In the genomic region with DNA sequence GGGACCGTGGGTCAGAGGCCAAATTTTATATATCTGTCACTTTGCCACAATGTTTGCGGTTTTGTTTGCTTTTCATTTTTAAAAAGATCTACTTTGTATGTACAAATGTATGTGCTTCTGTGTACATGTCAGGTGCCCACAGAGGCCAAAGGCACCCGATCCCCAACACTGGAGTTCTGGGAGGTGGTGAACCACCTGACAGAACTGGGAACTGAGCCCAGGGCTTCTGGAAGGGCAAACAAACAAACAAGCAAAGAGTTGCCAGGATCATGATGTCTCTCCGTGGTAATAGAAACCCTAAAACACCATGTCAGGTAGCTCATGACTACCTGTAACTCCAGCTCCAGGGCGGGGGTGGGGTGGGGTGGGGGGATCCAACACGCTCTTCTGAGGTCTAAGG, we compare ENCODE assay signal across 24 mouse cellular contexts. TPM values are rescaled to one million over a fixed set of nuclear protein-coding genes. Genes with fewer than 3 reads are reported as not detected.
DNase-seq lines count a peak whose midpoint lies in the region; ATAC-seq and TF ChIP-seq lines count a peak whose summit lies in the region.
"Had no signal": no experiment of that assay in that cellular context is flagged by ENCODE, and none has a peak within 500 bp of the region (broad histone marks: within the 10 kb centered on the region; RNA-seq: fewer than 3 reads in every experiment).

No protein-coding gene starts in this region.

- no peak overlapping the region for H3K9ac ChIP-seq in intestine, embryonic 16.5 days (ENCODE audit: low read depth, low read length)
- H3K9ac ChIP-seq in intestine, embryonic 15.5 days, result no peak overlapping the region
- no peak overlapping the region for H3K9ac ChIP-seq in lung, embryonic 16.5 days (ENCODE audit: low read length)
- H3K9ac ChIP-seq in kidney, embryonic 15.5 days, result no peak overlapping the region
- H3K9ac ChIP-seq in hindbrain, embryonic 14.5 days, result no peak overlapping the region
- no peak overlapping the region for H3K9ac ChIP-seq in hindbrain, postnatal 0 days (replicated peaks; ENCODE audit: low read length)
- H3K9ac ChIP-seq: forebrain, embryonic 15.5 days; hindbrain, embryonic 12.5 days; liver, postnatal 0 days had no signal

- H3K27ac ChIP-seq in intestine, embryonic 16.5 days (ENCODE audit: low read length), result peak overlapping the region; percentile 39; the same call in 1 of the 2 replicates
- no peak overlapping the region for H3K27ac ChIP-seq in intestine, embryonic 15.5 days
- 0 out of 2 replicates have a peak overlapping the region, but pooled peaks have one; percentile 45 for H3K27ac ChIP-seq in lung, embryonic 16.5 days (ENCODE audit: low read length)
- H3K27ac ChIP-seq in kidney, embryonic 15.5 days, result peak overlapping the region; percentile 91
- no peak overlapping the region for H3K27ac ChIP-seq in hindbrain, embryonic 14.5 days
- no peak overlapping the region for H3K27ac ChIP-seq in hindbrain, postnatal 0 days
- H3K27ac ChIP-seq: embryonic facial prominence, embryonic 10.5 days; forebrain, embryonic 15.5 days; hindbrain, embryonic 12.5 days; layer of hippocampus, adult 2 months; limb, embryonic 10.5 days; macrophage had no signal

- no peak overlapping the region for H3K4me2 ChIP-seq in intestine, embryonic 16.5 days (ENCODE audit: low read depth, low read length)
- H3K4me2 ChIP-seq in intestine, embryonic 15.5 days (replicated peaks), result no peak overlapping the region
- H3K4me2 ChIP-seq in lung, embryonic 16.5 days (ENCODE audit: low read depth, low read length), result no peak overlapping the region
- no peak overlapping the region for H3K4me2 ChIP-seq in kidney, embryonic 15.5 days
- H3K4me2 ChIP-seq in hindbrain, embryonic 14.5 days (replicated peaks), result no peak overlapping the region
- H3K4me2 ChIP-seq in hindbrain, postnatal 0 days (ENCODE audit: low read depth, low read length), result no peak overlapping the region
- H3K4me2 ChIP-seq: forebrain, embryonic 15.5 days; hindbrain, embryonic 12.5 days had no signal

- H3K4me3 ChIP-seq in intestine, embryonic 16.5 days (ENCODE audit: low read length), result no peak overlapping the region
- H3K4me3 ChIP-seq in intestine, embryonic 15.5 days (replicated peaks), result no peak overlapping the region
- H3K4me3 ChIP-seq in lung, embryonic 16.5 days (ENCODE audit: low read length), result no peak overlapping the region
- no peak overlapping the region for H3K4me3 ChIP-seq in kidney, embryonic 15.5 days (replicated peaks)
- H3K4me3 ChIP-seq in hindbrain, embryonic 14.5 days (replicated peaks; ENCODE audit: low read length), result no peak overlapping the region
- no peak overlapping the region for H3K4me3 ChIP-seq in hindbrain, postnatal 0 days (ENCODE audit: low read length)
- H3K4me3 ChIP-seq: embryonic facial prominence, embryonic 10.5 days; forebrain, embryonic 15.5 days; hindbrain, embryonic 12.5 days; layer of hippocampus, adult 2 months; limb, embryonic 10.5 days; myocyte had no signal

- TF ChIP-seq CTCF in hindbrain, postnatal 0 days (IDR thresholded peaks at IDR 0.05; ENCODE audit: low read depth), result no peak

- WGBS in intestine, embryonic 16.5 days, result 88% methylated on average over 6 of the region's 6 CpGs
- WGBS in intestine, embryonic 15.5 days, result 88% methylated on average over 6 of the region's 6 CpGs
- WGBS in lung, embryonic 16.5 days, result 82% methylated on average over 6 of the region's 6 CpGs
- whole genome bisulfite sequencing in kidney, embryonic 15.5 days, result 94% methylated on average over 6 of the region's 6 CpGs
- WGBS in hindbrain, embryonic 14.5 days, result 96% methylated on average over 6 of the region's 6 CpGs
- WGBS in hindbrain, postnatal 0 days, result 96% methylated on average over 6 of the region's 6 CpGs

- no peak for DNase-seq in lung, postnatal 14 days
- DNase-seq in kidney, postnatal 25 days, result peak; percentile 76 to 88
- DNase-seq in hindbrain, embryonic 14.5 days (ENCODE audit: low spot score), result no peak
- no peak for DNase-seq in hindbrain, postnatal 0 days (ENCODE audit: low spot score)
- DNase-seq: adrenal gland, adult 8-10 months; cerebellum, adult 18-20 months; gastrocnemius, postnatal 25 days; liver; liver, postnatal 0 days; right cerebral cortex, adult 18-20 months; thymus, adult 2 months had no signal

- H3K9me3 ChIP-seq in intestine, embryonic 16.5 days (ENCODE audit: control insufficient read depth, low read length), result no peaks in the 10 kb centered on the region
- no peaks in the 10 kb centered on the region for H3K9me3 ChIP-seq in intestine, embryonic 15.5 days
- no peaks in the 10 kb centered on the region for H3K9me3 ChIP-seq in lung, embryonic 16.5 days (ENCODE audit: control insufficient read depth, low read length)
- no peaks in the 10 kb centered on the region for H3K9me3 ChIP-seq in kidney, embryonic 15.5 days (replicated peaks)
- no peaks in the 10 kb centered on the region for H3K9me3 ChIP-seq in hindbrain, embryonic 14.5 days (ENCODE audit: control insufficient read depth, low read length)
- H3K9me3 ChIP-seq in hindbrain, postnatal 0 days (ENCODE audit: low read length), result no peaks in the 10 kb centered on the region
- H3K9me3 ChIP-seq: embryonic facial prominence, embryonic 10.5 days; forebrain, embryonic 15.5 days; hindbrain, embryonic 12.5 days; limb, embryonic 10.5 days had no signal

- H3K4me1 ChIP-seq in intestine, embryonic 16.5 days (ENCODE audit: control insufficient read depth, insufficient read depth, low read length), result peaks cover 31% of the 10 kb centered on the region
- peaks cover 28% of the 10 kb centered on the region for H3K4me1 ChIP-seq in intestine, embryonic 15.5 days (replicated peaks)
- peaks cover 24% of the 10 kb centered on the region for H3K4me1 ChIP-seq in lung, embryonic 16.5 days (replicated peaks; ENCODE audit: control insufficient read depth, insufficient read depth, low read length)
- peaks cover 47% of the 10 kb centered on the region for H3K4me1 ChIP-seq in kidney, embryonic 15.5 days
- H3K4me1 ChIP-seq in hindbrain, embryonic 14.5 days (replicated peaks; ENCODE audit: control insufficient read depth, insufficient read depth, low read length), result peaks cover 19% of the 10 kb centered on the region
- peaks cover 13% of the 10 kb centered on the region; the same call in 1 of the 2 replicates for H3K4me1 ChIP-seq in hindbrain, postnatal 0 days (ENCODE audit: insufficient read depth, low read length)

- H3K27me3 ChIP-seq in intestine, embryonic 16.5 days (replicated peaks; ENCODE audit: control insufficient read depth, insufficient read depth, low read length), result no peaks in the 10 kb centered on the region
- H3K27me3 ChIP-seq in intestine, embryonic 15.5 days (replicated peaks), result no peaks in the 10 kb centered on the region
- H3K27me3 ChIP-seq in lung, embryonic 16.5 days (ENCODE audit: control insufficient read depth, insufficient read depth, low read depth, low read length), result no peaks in the 10 kb centered on the region
- H3K27me3 ChIP-seq in kidney, embryonic 15.5 days, result no peaks in the 10 kb centered on the region
- no peaks in the 10 kb centered on the region for H3K27me3 ChIP-seq in hindbrain, embryonic 14.5 days (ENCODE audit: control insufficient read depth, insufficient read depth, low read length)
- no peaks in the 10 kb centered on the region for H3K27me3 ChIP-seq in hindbrain, postnatal 0 days (ENCODE audit: insufficient read depth, low read length)
- H3K27me3 ChIP-seq: forebrain, embryonic 15.5 days; hindbrain, embryonic 12.5 days had no signal

- H3K36me3 ChIP-seq in intestine, embryonic 16.5 days (ENCODE audit: control insufficient read depth, insufficient read depth, low read length), result peaks cover 3% of the 10 kb centered on the region; the same call in 1 of the 2 replicates
- peaks cover 11% of the 10 kb centered on the region for H3K36me3 ChIP-seq in intestine, embryonic 15.5 days
- H3K36me3 ChIP-seq in lung, embryonic 16.5 days (ENCODE audit: control insufficient read depth, insufficient read depth, low read length), result peaks cover 15% of the 10 kb centered on the region
- peaks cover 44% of the 10 kb centered on the region for H3K36me3 ChIP-seq in kidney, embryonic 15.5 days
- H3K36me3 ChIP-seq in hindbrain, embryonic 14.5 days (replicated peaks; ENCODE audit: control insufficient read depth, insufficient read depth), result peaks cover 34% of the 10 kb centered on the region
- peaks cover 14% of the 10 kb centered on the region for H3K36me3 ChIP-seq in hindbrain, postnatal 0 days (ENCODE audit: insufficient read depth, low read length)

- no peak for ATAC-seq in intestine, embryonic 16.5 days
- no peak for ATAC-seq in intestine, embryonic 15.5 days
- ATAC-seq in lung, embryonic 16.5 days (ENCODE audit: low read depth), result no peak
- no peak for ATAC-seq in kidney, embryonic 15.5 days (replicated peaks; ENCODE audit: low FRiP score)
- no peak for ATAC-seq in hindbrain, embryonic 14.5 days (ENCODE audit: low FRiP score)
- no peak for ATAC-seq in hindbrain, postnatal 0 days
- ATAC-seq: forebrain, embryonic 15.5 days; inflammation-experienced regulatory T-cells, adult 6 months; liver, postnatal 0 days; midbrain, embryonic 16.5 days had no signal

RNA-seq across cellular contexts. Expression of a gene that starts 6.4 kb away (rescaled TPM):
- 34.8 and 36.6 TPM in 2 replicates for polyA plus RNA-seq in intestine, embryonic 16.5 days (2015; fragmentation: Nextera tagmentation; extraction: Ambion mirVana)
- polyA plus RNA-seq in intestine, embryonic 15.5 days (2015; fragmentation: Nextera tagmentation; extraction: Ambion mirVana), result 18.4 and 24.9 TPM in 2 replicates
- 5.1 and 6.2 TPM in 2 replicates for polyA plus RNA-seq in lung, embryonic 16.5 days (2015; fragmentation: Nextera tagmentation; extraction: Ambion mirVana)
- 3.0 and 4.1 TPM in 2 replicates for polyA plus RNA-seq in kidney, embryonic 15.5 days (2015; fragmentation: Nextera tagmentation; extraction: Ambion mirVana)
- 0.13 TPM in 1 of 2 replicates, not detected in the other for polyA plus RNA-seq in hindbrain, embryonic 14.5 days (2014; fragmentation: Nextera tagmentation; extraction: Ambion mirVana)
- total RNA-seq in hindbrain, postnatal 0 days (2014; rRNA removed), result 0.40 TPM in 1 of 2 replicates, not detected in the other
- 0.24 TPM in 1 of 2 replicates, not detected in the other for polyA plus RNA-seq in hindbrain, postnatal 0 days (2015; fragmentation: Nextera tagmentation; extraction: Ambion mirVana)
- polyA plus RNA-seq: inflammation-experienced regulatory T-cells, adult 6 months; macrophage had no signal

RNA-seq across cellular contexts. Expression of a gene that starts 7.0 kb away (rescaled TPM):
- polyA plus RNA-seq in intestine, embryonic 16.5 days (2015; fragmentation: Nextera tagmentation; extraction: Ambion mirVana), result 271 and 281 TPM in 2 replicates
- polyA plus RNA-seq in intestine, embryonic 15.5 days (2015; fragmentation: Nextera tagmentation; extraction: Ambion mirVana), result 258 and 259 TPM in 2 replicates
- 286 and 300 TPM in 2 replicates for polyA plus RNA-seq in lung, embryonic 16.5 days (2015; fragmentation: Nextera tagmentation; extraction: Ambion mirVana)
- polyA plus RNA-seq in kidney, embryonic 15.5 days (2015; fragmentation: Nextera tagmentation; extraction: Ambion mirVana), result 284 and 294 TPM in 2 replicates
- 391 and 425 TPM in 2 replicates for polyA plus RNA-seq in hindbrain, embryonic 14.5 days (2014; fragmentation: Nextera tagmentation; extraction: Ambion mirVana)
- 174 and 195 TPM in 2 replicates for total RNA-seq in hindbrain, postnatal 0 days (2014; rRNA removed)
- polyA plus RNA-seq in hindbrain, postnatal 0 days (2015; fragmentation: Nextera tagmentation; extraction: Ambion mirVana), result 403 and 416 TPM in 2 replicates

RNA-seq across cellular contexts. Expression of a gene that starts 26.8 kb away (rescaled TPM):
- 40.7 and 44.4 TPM in 2 replicates for polyA plus RNA-seq in intestine, embryonic 16.5 days (2015; fragmentation: Nextera tagmentation; extraction: Ambion mirVana)
- 41.1 and 42.8 TPM in 2 replicates for polyA plus RNA-seq in intestine, embryonic 15.5 days (2015; fragmentation: Nextera tagmentation; extraction: Ambion mirVana)
- 56.1 and 63.0 TPM in 2 replicates for polyA plus RNA-seq in lung, embryonic 16.5 days (2015; fragmentation: Nextera tagmentation; extraction: Ambion mirVana)
- polyA plus RNA-seq in kidney, embryonic 15.5 days (2015; fragmentation: Nextera tagmentation; extraction: Ambion mirVana), result 42.9 and 52.5 TPM in 2 replicates
- polyA plus RNA-seq in hindbrain, embryonic 14.5 days (2014; fragmentation: Nextera tagmentation; extraction: Ambion mirVana), result 30.1 and 30.7 TPM in 2 replicates
- 58.8 and 63.5 TPM in 2 replicates for total RNA-seq in hindbrain, postnatal 0 days (2014; rRNA removed)
- polyA plus RNA-seq in hindbrain, postnatal 0 days (2015; fragmentation: Nextera tagmentation; extraction: Ambion mirVana), result 25.2 and 28.7 TPM in 2 replicates

RNA-seq across cellular contexts. Expression of a gene that starts 27.8 kb away (rescaled TPM):
- 114 and 120 TPM in 2 replicates for polyA plus RNA-seq in intestine, embryonic 16.5 days (2015; fragmentation: Nextera tagmentation; extraction: Ambion mirVana)
- polyA plus RNA-seq in intestine, embryonic 15.5 days (2015; fragmentation: Nextera tagmentation; extraction: Ambion mirVana), result 99.9 and 111 TPM in 2 replicates
- polyA plus RNA-seq in lung, embryonic 16.5 days (2015; fragmentation: Nextera tagmentation; extraction: Ambion mirVana), result 113 and 115 TPM in 2 replicates
- polyA plus RNA-seq in kidney, embryonic 15.5 days (2015; fragmentation: Nextera tagmentation; extraction: Ambion mirVana), result 86.4 and 102 TPM in 2 replicates
- polyA plus RNA-seq in hindbrain, embryonic 14.5 days (2014; fragmentation: Nextera tagmentation; extraction: Ambion mirVana), result 116 and 121 TPM in 2 replicates
- total RNA-seq in hindbrain, postnatal 0 days (2014; rRNA removed), result 68.1 and 84.1 TPM in 2 replicates
- 140 and 143 TPM in 2 replicates for polyA plus RNA-seq in hindbrain, postnatal 0 days (2015; fragmentation: Nextera tagmentation; extraction: Ambion mirVana)

RNA-seq across cellular contexts. Expression of a gene that starts 52.1 kb away (rescaled TPM):
- 43.2 and 52.4 TPM in 2 replicates for polyA plus RNA-seq in intestine, embryonic 16.5 days (2015; fragmentation: Nextera tagmentation; extraction: Ambion mirVana)
- 54.4 and 55.0 TPM in 2 replicates for polyA plus RNA-seq in intestine, embryonic 15.5 days (2015; fragmentation: Nextera tagmentation; extraction: Ambion mirVana)
- 92.8 and 93.7 TPM in 2 replicates for polyA plus RNA-seq in lung, embryonic 16.5 days (2015; fragmentation: Nextera tagmentation; extraction: Ambion mirVana)
- polyA plus RNA-seq in kidney, embryonic 15.5 days (2015; fragmentation: Nextera tagmentation; extraction: Ambion mirVana), result 74.0 and 78.8 TPM in 2 replicates
- 118 and 133 TPM in 2 replicates for polyA plus RNA-seq in hindbrain, embryonic 14.5 days (2014; fragmentation: Nextera tagmentation; extraction: Ambion mirVana)
- 18.4 and 20.1 TPM in 2 replicates for total RNA-seq in hindbrain, postnatal 0 days (2014; rRNA removed)
- polyA plus RNA-seq in hindbrain, postnatal 0 days (2015; fragmentation: Nextera tagmentation; extraction: Ambion mirVana), result 119 and 123 TPM in 2 replicates

Comparison
In these comparisons a context has a peak if more than half of its experiments do, and no peak if none do; other contexts are left out.
1. H3K27ac ChIP-seq: peak in intestine, embryonic 16.5 days (single experiment), lung, embryonic 16.5 days (single experiment) and kidney, embryonic 15.5 days (single experiment); none in intestine, embryonic 15.5 days (single experiment), hindbrain, embryonic 14.5 days (single experiment) and hindbrain, postnatal 0 days (single experiment).
2. DNase-seq: peak in kidney, postnatal 25 days (2 of 2); none in lung, postnatal 14 days (single experiment), hindbrain, embryonic 14.5 days (single experiment) and hindbrain, postnatal 0 days (single experiment).